Mouse (Mus musculus) cerebellum, adult 18-20 months (tissue): ENCODE measurements around the gene Cd2.

ENCODE experiments used
- DNase-seq, 2 experiments: peaks; one replicate each; pipeline ENCODE4 v3.0.0; 2021

Gene Cd2

DNA sequence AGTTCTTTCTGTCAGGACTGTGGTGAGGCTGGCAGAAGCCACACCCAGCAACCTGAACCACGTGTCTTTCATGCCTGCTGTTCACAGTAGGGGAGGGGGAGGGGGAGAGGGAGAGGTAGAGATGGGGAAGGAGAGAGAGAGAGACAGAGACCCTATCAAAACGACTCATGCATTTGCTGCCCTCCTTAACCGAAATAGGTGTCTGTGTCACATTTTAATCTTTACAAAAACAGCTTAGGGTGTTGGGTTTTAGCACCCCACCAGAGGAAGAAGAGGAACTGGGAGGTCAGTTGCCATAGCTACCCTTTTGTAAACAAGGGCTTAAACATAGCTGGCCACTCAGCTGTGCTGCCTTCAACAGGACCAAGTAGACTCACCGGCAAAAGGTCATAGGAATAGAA lies at the start of gene Cd2:
Gene Cd2 (minus strand): TSS at position 29 of the 401 bp plus-strand sequence.
- DNase-seq, result no peak

- DNase-seq, result no peak
These were observed 40.9 kb upstream of the Cd2 start for GRCm38 (mm10) chr3:101328617-101329016.

DNA sequence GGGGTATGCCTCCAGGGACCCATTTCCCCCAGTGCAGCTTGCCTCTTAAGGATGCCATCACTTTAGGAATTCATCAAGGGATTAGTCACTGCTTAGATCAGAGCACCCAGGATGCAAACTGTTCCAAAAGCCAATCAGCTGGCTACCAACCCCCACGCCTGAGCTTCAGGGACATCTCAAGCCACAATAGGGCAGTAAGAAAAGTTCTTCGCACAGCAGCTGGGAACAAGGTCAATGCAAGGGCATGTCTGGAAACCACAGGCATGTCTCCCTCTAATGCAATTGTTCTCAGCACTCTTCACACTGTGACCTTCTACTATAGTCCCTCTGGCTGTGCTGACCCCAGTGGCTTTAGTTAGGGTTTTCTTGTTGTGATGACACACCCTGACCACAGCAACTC lies 39.5 kb upstream of the Cd2 start:
- DNase-seq, result no peak

- peak in 1 of 2 experiments; percentile 14 for DNase-seq
These were observed 34.7 kb upstream of the Cd2 start for GRCm38 (mm10) chr3:101322437-101322836.

DNA sequence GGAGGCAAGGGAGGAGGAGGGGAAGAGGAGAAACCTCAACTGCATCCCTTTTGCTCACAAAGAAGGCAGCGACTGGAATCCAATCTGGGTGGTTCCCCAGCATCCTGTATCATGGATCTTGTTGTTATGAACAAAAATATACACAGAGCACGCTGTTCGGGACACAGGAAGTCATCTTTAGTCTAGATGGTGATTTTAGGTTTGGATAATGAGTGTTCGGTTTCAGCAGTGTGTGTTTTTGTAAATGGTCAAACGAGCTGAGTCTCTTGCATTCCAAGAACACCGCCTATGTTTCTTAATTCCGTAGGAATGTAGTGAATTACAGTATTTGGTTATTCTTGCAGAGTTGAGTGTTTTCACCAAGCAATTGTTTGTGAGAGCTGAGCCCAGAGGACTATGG lies 33.1 kb upstream of the Cd2 start:
- no peak for DNase-seq

GRCm38 (mm10) chr3:101318516-101319170 lies 30.9 kb upstream of the Cd2 start:
- DNase-seq, result peak; percentile 40 to 45

DNA sequence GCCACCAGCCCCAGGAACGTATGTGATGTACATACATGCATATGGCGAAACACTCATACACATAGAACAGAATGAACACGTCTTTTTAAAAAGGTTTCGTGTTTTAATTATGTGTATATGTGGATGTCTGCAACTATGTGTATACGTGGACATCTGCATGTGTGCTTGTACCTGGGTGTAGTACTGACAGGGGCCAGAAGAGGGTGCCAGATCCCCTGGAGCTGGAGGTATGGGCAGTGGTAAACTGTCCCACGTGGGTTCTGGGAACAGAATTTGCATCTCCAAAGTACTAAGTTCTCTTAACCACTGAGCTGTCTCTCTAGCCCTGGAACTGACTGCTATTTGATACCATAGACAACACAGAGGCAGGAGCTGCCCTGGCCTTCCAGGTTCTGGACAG lies 30.4 kb upstream of the Cd2 start:
- peak; percentile 20 to 47 for DNase-seq

DNA sequence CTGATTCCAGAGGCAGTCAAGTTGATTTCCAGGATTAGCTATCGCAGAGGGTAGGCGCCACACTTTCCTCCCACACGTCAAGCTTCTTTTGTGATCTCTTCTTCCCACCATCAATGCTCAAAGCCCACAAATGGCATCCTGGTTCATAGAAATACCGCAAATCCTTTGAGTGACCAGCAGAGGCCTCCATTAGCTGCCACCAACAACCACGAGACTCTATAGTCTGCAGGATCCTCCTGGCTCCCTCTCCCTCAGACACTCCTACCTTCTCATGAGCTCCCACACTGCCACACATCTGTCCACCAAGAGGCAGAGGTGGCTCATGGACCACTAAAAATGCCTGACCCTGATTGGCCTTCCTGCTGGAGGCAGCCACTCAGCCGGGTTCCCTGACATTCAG lies 27.2 kb upstream of the Cd2 start:
- no peak for DNase-seq

GRCm38 (mm10) chr3:101313266-101314051 lies 25.7 kb upstream of the Cd2 start:
- DNase-seq, result no peak

DNA sequence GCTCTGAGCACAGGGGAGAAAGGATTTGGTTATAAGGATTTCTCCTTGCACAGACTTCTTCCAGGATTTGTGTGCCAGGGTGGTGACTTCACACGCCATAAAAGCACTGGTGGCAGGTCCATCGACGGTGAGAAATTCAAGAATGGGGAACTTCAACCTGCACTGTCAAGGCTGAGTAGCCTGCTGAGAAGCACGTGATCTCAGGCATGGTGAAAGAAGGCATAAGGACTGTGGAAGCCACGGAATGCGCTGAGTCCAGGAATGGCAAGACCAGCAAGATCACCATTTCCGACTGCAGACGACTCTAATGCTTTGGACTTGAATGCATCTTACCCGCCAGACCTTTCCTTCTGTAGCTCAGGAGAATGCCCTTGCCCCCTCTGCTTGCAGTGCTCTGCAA lies 23.2 kb upstream of the Cd2 start:
- DNase-seq, result no peak

DNA sequence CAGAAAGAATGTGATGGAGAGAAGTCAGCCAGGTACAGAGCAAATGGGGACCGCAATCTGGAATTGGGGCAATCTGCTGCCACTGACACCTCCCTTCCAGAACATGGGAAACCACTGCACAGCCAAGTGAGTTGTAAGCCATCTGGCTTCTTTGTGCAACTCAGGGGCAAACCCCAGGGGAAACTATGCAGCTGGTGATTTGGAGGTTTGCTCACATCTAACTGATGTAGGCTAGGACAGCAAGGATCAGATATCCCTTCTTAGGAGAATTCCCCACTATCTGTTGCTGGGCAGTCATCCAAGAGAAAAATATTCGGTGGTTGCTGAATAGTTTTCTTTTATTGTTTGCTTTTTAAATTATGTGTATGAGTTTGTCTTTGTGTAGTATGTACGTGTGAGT lies 21.9 kb upstream of the Cd2 start:
- no peak for DNase-seq

DNA sequence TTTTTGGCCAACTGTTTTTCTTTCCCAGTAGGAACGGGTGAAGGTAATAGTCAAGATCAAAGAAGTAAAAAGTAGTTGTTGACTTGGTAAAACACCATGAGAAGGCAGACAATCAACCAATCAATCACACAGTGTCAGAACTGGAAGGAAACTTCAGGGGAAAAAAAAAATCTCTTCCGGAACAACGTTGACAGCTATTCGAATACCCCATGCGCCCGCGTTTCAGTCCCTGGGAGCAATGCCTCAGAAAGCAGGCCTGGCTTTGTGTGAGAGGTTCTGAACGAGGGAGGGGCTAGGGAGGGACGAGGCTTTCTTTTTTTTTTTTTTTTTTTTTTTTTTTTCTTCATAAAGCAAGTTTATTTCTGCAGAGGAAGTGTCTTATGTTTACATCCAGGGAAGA lies 18.4 kb upstream of the Cd2 start:
- DNase-seq, result no peak

GRCm38 (mm10) chr3:101305046-101305445 lies 17.3 kb upstream of the Cd2 start:
- peak; percentile 13 to 30 for DNase-seq

DNA sequence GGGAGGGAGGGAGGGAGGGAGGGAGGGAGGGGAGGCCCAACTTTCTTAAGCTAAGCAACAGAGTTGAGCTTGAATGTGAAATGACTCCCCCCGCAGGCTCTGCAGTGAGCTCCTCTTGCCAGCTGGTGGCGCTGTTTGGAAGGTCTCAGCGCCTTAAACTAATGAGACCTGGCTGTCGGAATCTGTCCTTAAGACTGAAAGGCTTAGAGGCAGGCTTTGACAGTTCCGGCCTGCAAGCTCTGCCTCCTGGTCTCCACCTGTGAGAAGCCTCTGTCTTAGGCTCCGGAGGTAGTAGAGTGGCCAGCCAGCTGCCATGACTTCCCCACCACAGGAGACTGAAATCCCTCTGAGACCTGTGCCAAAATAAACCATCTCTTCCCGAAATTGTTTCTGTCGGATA lies 16.4 kb upstream of the Cd2 start:
- peak; percentile 57 to 75 for DNase-seq

GRCm38 (mm10) chr3:101300271-101301071 lies 12.7 kb upstream of the Cd2 start:
- no peak for DNase-seq

DNA sequence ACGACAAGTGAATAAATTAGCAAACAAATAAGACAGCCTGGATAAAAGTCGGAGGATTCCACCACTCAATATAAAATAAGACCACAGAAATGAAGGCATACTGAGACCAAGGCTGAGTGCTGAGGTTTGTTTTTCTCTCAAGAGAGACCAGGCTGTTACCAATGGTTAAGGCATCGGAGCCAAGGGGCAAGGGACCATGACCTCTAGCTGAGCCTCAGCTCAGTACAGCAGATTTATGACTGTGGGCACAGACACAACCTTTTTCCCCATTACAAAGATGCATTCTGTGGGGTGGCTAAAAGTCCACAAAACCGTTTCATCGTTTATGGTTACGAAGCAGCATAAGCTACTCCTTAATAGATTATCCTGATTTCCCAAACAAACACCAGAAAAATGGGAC lies 11.9 kb upstream of the Cd2 start:
- no peak for DNase-seq

DNA sequence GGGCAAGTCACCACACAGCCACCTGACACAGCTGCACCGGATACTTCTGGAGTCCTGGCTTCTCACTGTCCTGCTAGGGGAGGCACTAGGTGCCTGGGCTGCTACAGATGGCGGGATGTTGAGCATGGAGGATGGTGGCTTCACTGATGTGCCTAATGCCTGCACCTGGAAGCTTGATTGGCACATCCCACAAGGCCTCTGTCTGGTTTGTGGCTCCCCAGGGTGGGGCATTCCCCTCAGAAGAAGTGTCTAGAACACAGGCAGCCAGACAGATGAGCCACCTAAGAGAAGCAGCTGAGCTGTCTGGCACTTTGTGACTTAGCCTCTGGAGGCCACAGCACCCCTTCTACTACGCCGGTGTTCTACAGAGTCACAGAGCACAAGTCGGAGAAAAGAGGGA lies 9.5 kb upstream of the Cd2 start:
- DNase-seq, result no peak

- no peak for DNase-seq
These were observed 8.4 kb upstream of the Cd2 start for GRCm38 (mm10) chr3:101295931-101296820.

- peak; percentile 79 to 86 for DNase-seq
These were observed 7.7 kb upstream of the Cd2 start for GRCm38 (mm10) chr3:101295366-101295867.

- no peak for DNase-seq
These were observed 7.0 kb upstream of the Cd2 start for GRCm38 (mm10) chr3:101294487-101295365.

DNA sequence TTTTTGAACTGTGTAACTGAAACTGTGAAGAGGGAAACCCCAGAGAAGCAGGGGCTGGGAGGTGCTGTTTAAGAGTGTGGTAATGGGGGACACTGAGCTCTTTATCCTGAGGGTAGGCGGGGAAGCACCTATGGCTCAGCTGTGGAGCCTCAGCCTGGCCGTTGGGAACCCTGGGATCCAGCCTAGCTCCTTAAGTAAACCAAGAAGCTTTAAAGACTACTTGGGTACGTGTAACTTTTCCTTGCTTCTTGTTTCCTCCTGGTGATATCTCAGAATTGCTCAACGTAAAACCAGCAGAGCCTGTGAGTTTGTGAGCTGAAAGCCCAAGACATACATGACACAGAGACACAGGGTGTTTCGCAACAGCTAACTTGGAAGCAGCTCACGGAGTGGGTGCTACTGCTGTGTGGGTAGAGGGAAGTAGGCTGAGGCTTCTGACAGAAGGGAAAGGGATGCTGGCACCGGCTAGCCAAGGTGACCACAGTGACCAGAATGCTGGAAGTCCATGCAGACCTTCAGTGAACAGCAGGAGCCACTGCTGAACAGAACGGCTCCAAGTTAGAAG lies 5.9 kb upstream of the Cd2 start:
- DNase-seq, result no peak
